Mouse (Mus musculus) cerebellum, postnatal 25 days (tissue): ENCODE measurements around the gene BC035947.
"Not testable (repeated sequence)": the region's sequence is repeated elsewhere in the genome, so short reads cannot be mapped to it uniquely, and the experiment has no call there.

ENCODE experiments used
- DNase-seq, 2 experiments: peaks; one replicate each; pipeline ENCODE4 v3.0.0; 2021; ENCODE audit warnings: mixed read lengths in 2 of 2

The BC035947 gene

GRCm38 (mm10) chr1:78511621-78512160 lies at the start of gene BC035947:
TSS of gene BC035947 (minus strand) at chr1:78512158.
- peak in 1 of 2 experiments; percentile 36 for DNase-seq

- DNase-seq: no peak
Measured at GRCm38 (mm10) chr1:78554012-78554666, 42.2 kb upstream of the BC035947 start.

GRCm38 (mm10) chr1:78548961-78549360 lies 37.0 kb upstream of the BC035947 start:
- no peak for DNase-seq

GRCm38 (mm10) chr1:78546258-78546657 lies 34.3 kb upstream of the BC035947 start:
- DNase-seq: no peak

GRCm38 (mm10) chr1:78543631-78544030 lies 31.7 kb upstream of the BC035947 start:
- DNase-seq: not testable (repeated sequence)

GRCm38 (mm10) chr1:78539166-78539565 lies 27.2 kb upstream of the BC035947 start:
- DNase-seq: no peak

GRCm38 (mm10) chr1:78538396-78538795 lies 26.4 kb upstream of the BC035947 start:
- DNase-seq: no peak

GRCm38 (mm10) chr1:78537494-78538010 lies 25.6 kb upstream of the BC035947 start:
- DNase-seq: peak; percentile 76 to 79

- peak; percentile 81 to 90 for DNase-seq
Measured at GRCm38 (mm10) chr1:78536310-78537164, 24.6 kb upstream of the BC035947 start.

- no peak for DNase-seq
Measured at GRCm38 (mm10) chr1:78534428-78535150, 22.6 kb upstream of the BC035947 start.

- DNase-seq: peak in 1 of 2 experiments; percentile 19
Measured at GRCm38 (mm10) chr1:78532184-78532800, 20.3 kb upstream of the BC035947 start.

- DNase-seq: no peak
Measured at GRCm38 (mm10) chr1:78530500-78531215, 18.7 kb upstream of the BC035947 start.

- DNase-seq: no peak
Measured at GRCm38 (mm10) chr1:78529011-78529410, 17.1 kb upstream of the BC035947 start.

GRCm38 (mm10) chr1:78528356-78528755 lies 16.4 kb upstream of the BC035947 start:
- no peak for DNase-seq

- DNase-seq: peak; percentile 56 to 77
Measured at GRCm38 (mm10) chr1:78525189-78525886, 13.4 kb upstream of the BC035947 start.

GRCm38 (mm10) chr1:78518907-78519306 lies 6.9 kb upstream of the BC035947 start:
- DNase-seq: no peak

GRCm38 (mm10) chr1:78512756-78513155 lies 798 bp upstream of the BC035947 start:
- DNase-seq: no peak

GRCm38 (mm10) chr1:78510862-78511261 lies 1.1 kb downstream of the BC035947 start, which contains the start of gene Mogat1:
TSS of gene Mogat1 (plus strand) at chr1:78510991.
- no peak for DNase-seq

GRCm38 (mm10) chr1:78507137-78507536 lies 4.8 kb downstream of the BC035947 start:
- no peak for DNase-seq

- DNase-seq: no peak
Measured at GRCm38 (mm10) chr1:78502527-78502926, 9.4 kb downstream of the BC035947 start.

GRCm38 (mm10) chr1:78501856-78502255 lies 10.1 kb downstream of the BC035947 start:
- not testable (repeated sequence) for DNase-seq
